Mouse (Mus musculus): ENCODE data around the gene Efcab11.

Gene Efcab11

DNA sequence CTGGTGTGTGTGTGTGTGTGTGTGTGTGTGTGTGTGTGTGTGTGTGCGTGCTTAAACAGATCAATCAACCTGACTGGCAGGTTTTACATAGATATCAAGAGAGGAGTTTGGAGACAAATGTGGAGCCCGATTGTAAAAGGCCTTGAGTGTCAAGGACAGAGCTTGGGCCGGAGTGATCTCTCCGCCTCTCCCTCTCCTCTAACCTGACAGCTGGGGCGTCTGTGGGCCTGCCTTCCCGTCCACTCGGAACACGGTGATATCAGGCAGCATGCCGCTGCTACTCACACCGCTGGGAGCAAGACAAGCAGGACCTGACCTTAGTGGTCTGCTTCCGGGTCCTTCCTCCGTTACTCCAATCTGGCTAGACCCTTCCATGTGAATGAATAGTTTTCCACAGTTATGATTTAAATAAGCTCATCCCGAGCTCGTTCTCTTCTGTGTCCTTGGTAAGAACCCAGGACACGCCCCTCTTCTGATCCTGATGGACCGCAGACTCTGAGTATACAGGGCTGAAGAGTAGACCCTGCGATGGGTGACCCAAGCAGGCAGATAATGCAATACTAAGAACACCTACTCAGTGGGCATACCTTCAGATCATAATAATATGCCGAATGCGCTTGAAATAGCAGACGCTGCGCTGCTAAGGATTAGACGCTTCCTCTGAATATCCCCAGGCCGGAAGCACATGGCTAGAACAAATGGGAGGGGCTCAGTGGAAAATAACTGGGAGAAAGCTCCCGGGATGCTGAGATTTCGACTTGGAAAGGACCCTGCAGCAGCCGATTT is 214.1 kb downstream of the Efcab11 start:
- DNase-seq = peak; percentile 22

DNA sequence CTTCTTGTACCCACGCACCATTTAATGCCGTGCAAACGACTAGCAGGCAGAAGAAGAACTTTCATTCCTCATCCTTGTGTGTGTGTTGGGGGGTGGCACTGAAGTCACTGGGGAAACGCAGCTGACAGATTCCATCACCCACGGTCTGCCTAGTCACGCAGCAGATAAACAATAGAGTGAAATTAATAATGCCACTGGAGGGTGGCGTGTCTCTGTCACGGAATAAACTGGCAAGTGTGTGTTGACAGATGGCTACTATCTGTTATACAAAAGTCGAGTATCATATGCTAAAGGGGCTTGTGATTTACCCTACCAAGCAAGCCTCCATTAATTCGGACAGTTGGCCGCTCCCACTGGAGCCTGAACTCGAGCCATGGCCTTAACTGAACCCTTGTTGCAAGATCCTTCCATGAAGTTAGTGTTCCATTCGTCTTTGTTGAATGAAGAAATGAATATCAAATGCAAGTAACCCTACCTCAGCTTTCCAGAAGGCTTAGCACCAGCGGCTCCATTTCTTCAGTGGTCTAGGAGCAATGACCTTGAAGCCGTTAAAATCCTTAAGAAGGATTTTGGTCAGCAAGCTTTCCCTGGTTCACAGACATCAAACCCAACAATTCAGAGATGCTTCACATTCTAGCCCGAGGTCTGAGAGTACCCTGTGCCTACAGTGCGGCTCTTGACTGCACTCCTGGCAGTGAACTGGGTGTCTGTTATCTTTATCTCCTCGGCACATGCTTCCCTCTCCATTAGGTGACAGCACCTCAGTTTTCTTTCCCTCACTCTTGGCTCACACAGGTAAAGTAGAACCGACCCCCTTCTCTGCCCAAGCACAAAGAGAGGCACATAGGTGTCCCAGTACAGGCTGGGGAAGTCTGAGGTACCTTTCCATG is 229.0 kb downstream of the Efcab11 start:
- no peak for DNase-seq

- no peak for DNase-seq
Measured at GRCm38 (mm10) chr12:99652459-99652858, 231.8 kb downstream of the Efcab11 start.

GRCm38 (mm10) chr12:99649732-99650131 is 234.5 kb downstream of the Efcab11 start:
- no peak for DNase-seq

- no peak for DNase-seq
Measured at GRCm38 (mm10) chr12:99648781-99649180, 235.5 kb downstream of the Efcab11 start.

GRCm38 (mm10) chr12:99646556-99647354 is 237.5 kb downstream of the Efcab11 start:
- no peak for DNase-seq

DNA sequence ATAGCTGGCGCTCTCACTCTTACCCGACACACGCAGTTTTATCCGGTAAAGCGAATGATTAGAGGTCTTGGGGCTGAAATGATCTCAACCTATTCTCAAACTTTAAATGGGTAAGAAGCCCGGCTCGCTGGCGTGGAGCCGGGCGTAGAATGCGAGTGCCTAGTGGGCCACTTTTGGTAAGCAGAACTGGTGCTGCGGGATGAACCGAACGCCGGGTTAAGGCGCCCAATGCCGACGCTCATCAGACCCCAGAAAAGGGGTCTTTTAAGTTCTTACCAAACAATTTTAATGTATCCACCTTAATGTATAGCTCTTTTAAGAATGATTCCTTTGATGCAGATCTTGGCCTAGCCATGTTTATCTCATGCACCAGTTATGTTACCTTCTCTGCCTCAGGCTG is 238.8 kb downstream of the Efcab11 start:
- no peak for DNase-seq

DNA sequence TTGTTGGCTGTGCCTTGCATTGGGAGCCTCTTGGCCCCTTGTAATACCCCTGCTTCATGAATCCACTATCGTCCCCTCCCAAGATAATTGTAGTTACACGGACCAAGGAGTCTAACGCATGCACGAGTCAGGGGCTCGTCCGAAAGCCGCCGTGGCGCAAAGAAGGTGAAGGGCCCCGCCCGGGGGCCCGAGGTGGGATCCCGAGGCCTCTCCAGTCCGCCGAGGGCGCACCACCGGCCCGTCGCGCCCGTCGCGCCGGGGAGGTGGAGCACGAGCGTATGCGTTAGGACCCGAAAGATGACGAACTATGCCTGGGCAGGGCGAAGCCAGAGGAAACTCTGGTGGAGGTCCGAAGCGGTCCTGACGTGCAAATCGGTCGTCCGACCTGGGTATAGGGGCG is 239.3 kb downstream of the Efcab11 start:
- no peak for DNase-seq
